Mouse (Mus musculus) hindbrain, embryonic 11.5 days (tissue): ENCODE measurements around the gene Iqcg. TPM values are rescaled to one million over a fixed set of nuclear protein-coding genes. Genes with fewer than 3 reads are reported as not detected.
A peak's percentile ranks its signal among the peaks of the same experiment; 100 is the strongest.
"Not testable (repeated sequence)": the region's sequence is repeated elsewhere in the genome, so short reads cannot be mapped to it uniquely, and the experiment has no call there.

Experiments used
- ATAC-seq: fragments of 200-750 bp; cut with Nextera tagmentation; 2 replicates; pipeline ENCODE4 v1.8.0; 2017; ENCODE audit warnings: mild to moderate bottlenecking, moderate TSS enrichment, moderate library complexity; ENCODE audit not compliant: low FRiP score
- DNase-seq: peaks from one replicate; pipeline ENCODE4 v3.0.0-alpha.2; 2015; ENCODE audit warnings: low spot score
- H3K27ac ChIP-seq: fragments of 300-500 bp; sonication (generic); 2 replicates; pipeline ENCODE4 v1.5.1; 2014; ENCODE audit warnings: mild to moderate bottlenecking, low read depth, low read length
- H3K27me3 ChIP-seq: fragments of 300-500 bp; sonication (generic); 2 replicates; pipeline ENCODE4 v1.6.1; 2014; ENCODE audit warnings: mild to moderate bottlenecking, low read length, moderate library complexity, mixed read lengths; ENCODE audit not compliant: control insufficient read depth, insufficient read depth
- H3K36me3 ChIP-seq: fragments of 300-500 bp; sonication (generic); 2 replicates; pipeline ENCODE4 v1.6.1; 2014; ENCODE audit warnings: mild to moderate bottlenecking, low read length, moderate library complexity, mixed read lengths; ENCODE audit not compliant: control insufficient read depth, insufficient read depth
- H3K4me1 ChIP-seq: fragments of 300-500 bp; sonication (generic); replicated peaks from 2 replicates; pipeline ENCODE4 v1.6.1; 2014; ENCODE audit warnings: low read length, mixed read lengths; ENCODE audit not compliant: control insufficient read depth, insufficient read depth
- H3K4me2 ChIP-seq: fragments of 300-500 bp; sonication (generic); replicated peaks from 2 replicates; pipeline ENCODE4 v1.6.1; 2014; ENCODE audit warnings: mild to moderate bottlenecking, low read depth, low read length
- H3K4me3 ChIP-seq: fragments of 300-500 bp; sonication (generic); 2 replicates; pipeline ENCODE4 v1.5.1; 2014; ENCODE audit warnings: low read depth, low read length
- H3K9ac ChIP-seq: fragments of 300-500 bp; sonication (generic); 2 replicates; pipeline ENCODE4 v1.6.1; 2014; ENCODE audit warnings: low read depth, low read length
- H3K9me3 ChIP-seq: fragments of 300-500 bp; sonication (generic); 2 replicates; pipeline ENCODE4 v1.6.1; 2016; ENCODE audit warnings: low read length; ENCODE audit not compliant: control insufficient read depth
- WGBS: fragments of 180-500 bp; shearing (Covaris S2); extraction: QIAGEN DNeasy Blood & Tissue Kit; methylation state at CpG from one replicate; pipeline ENCODE4 v1.1.7; 2014; 5-methylcytosine and 5-hydroxymethylcytosine counted together
- polyA plus RNA-seq: library from polyadenylated mRNA; unstranded; fragments of >200 nt; fragmentation: Nextera tagmentation; extraction: Ambion mirVana; gene quantifications from 2 replicates; pipeline ENCODE4 v1.2.1, GENCODE M21; 2014

The Iqcg gene
- polyA plus RNA-seq, 1 experiment from 2014 or later, result 7.7 TPM

DNA sequence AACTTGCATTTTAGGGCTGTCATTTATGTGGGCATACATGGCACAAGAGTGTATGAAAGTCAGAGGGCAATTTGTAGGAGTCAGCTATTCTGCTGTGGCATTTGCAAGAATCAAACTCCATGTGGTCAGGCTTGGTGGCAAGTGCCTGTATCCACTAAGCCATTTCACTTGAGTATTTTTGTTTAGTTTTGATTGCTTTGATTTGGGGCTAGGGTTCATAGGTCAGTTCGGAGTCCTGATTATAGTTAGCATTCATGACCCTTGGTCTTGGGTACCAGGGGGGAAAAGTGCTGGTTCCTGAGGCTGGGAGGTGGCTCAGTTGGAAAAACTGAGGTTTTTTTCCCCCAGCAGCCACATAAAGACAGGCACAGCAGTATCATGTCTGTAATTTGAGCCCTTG is 3.5 kb upstream of the Iqcg start:
- WGBS, result 100% methylated on average over 1 of the region's 1 CpGs

GRCm38 (mm10) chr16:33058656-33059055 is 2.6 kb upstream of the Iqcg start:
- DNase-seq, H3K4me3 ChIP-seq, ATAC-seq, H3K9ac ChIP-seq, H3K27me3 ChIP-seq, H3K4me2 ChIP-seq, H3K27ac ChIP-seq, H3K9me3 ChIP-seq, H3K4me1 ChIP-seq, H3K36me3 ChIP-seq: not testable (repeated sequence)
- 92% methylated on average over 9 of the region's 9 CpGs for WGBS

More for the DNA sequence above, 3.5 kb upstream of the Iqcg start:
- Histone ChIP-seq H3K4me3 (no peak overlapping the region), H3K27ac (no peak overlapping the region), H3K9me3 (no peaks in the 10 kb centered on the region), H3K4me1 (peaks cover 10% of the 10 kb centered on the region), H3K9ac (no peak overlapping the region), H3K36me3 (peaks cover 8% of the 10 kb centered on the region), H3K4me2 (no peak overlapping the region), H3K27me3 (no peaks in the 10 kb centered on the region)
- no peak for ATAC-seq
- no peak for DNase-seq

DNA sequence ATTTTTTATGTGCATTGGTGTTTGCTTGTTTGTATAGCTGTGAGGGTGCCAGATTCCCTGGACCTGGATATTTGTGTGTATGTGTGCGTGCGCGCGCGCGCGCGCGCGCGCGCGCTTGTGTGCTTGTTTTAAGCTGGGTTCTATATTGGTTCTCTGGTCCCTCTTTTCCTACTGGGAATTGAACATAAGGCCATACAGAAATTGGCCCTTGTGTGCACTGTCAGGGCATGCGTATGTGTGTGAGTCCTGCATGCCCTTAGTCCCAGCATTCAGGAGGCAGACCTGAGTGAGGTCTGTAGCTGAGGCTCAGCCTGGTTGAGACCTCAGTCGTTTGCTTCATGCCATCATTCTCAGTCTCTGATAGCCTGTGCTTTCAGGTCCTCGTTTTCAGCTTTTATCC is 2.0 kb upstream of the Iqcg start:
- Histone ChIP-seq H3K9ac (0 out of 2 replicates have a peak overlapping the region, but pooled peaks have one; percentile 25), H3K4me2 (peak overlapping the region; percentile 26), H3K4me3 (peak overlapping the region; percentile 13), H3K9me3 (no peaks in the 10 kb centered on the region), H3K4me1 (peaks cover 4% of the 10 kb centered on the region; the same call in 1 of the 2 replicates), H3K27me3 (no peaks in the 10 kb centered on the region), H3K27ac (no peak overlapping the region), H3K36me3 (peaks cover 8% of the 10 kb centered on the region)
- DNase-seq, result no peak
- 92% methylated on average over 16 of the region's 16 CpGs for WGBS
- no peak for ATAC-seq

GRCm38 (mm10) chr16:33056786-33057185 is 768 bp upstream of the Iqcg start:
- H3K4me2 ChIP-seq, result peak overlapping the region; percentile 63
- no peaks in the 10 kb centered on the region for H3K27me3 ChIP-seq
- peak overlapping the region; percentile 81 for H3K27ac ChIP-seq
- peak overlapping the region; percentile 98 for H3K4me3 ChIP-seq
- H3K4me1 ChIP-seq, result peaks cover 4% of the 10 kb centered on the region; the same call in 1 of the 2 replicates
- DNase-seq (no peak), ATAC-seq (peak; percentile 44; the same call in 1 of the 2 replicates)
- no peaks in the 10 kb centered on the region for H3K9me3 ChIP-seq
- peaks cover 8% of the 10 kb centered on the region for H3K36me3 ChIP-seq
- H3K9ac ChIP-seq, result peak overlapping the region; percentile 98
- WGBS, result under 1% methylated on average over 24 of the region's 24 CpGs

DNA sequence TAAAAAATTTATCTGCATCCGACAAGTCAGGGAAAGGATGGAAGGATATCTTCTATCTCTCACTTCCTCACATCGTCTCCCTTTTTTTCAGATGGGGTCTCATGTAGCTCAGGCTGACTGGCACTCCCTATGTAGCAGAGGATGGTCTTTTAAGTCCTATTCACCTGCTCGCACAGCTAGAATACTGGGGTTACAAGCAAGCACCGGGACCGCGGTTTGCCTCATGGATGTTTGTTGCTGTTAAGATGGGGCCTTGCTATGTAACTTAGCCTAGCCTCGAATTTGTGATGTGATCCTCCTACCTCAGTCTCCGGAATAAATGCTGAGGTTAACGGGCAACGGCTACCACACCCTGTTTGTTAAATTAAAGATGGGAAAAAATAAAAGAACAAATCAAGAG is 363 bp downstream of the Iqcg start:
- ATAC-seq (peak; percentile 53), DNase-seq (no peak)
- Histone ChIP-seq H3K4me1 (peaks cover 4% of the 10 kb centered on the region; the same call in 1 of the 2 replicates), H3K4me3 (peak overlapping the region; percentile 98), H3K27ac (no peak overlapping the region), H3K9me3 (no peaks in the 10 kb centered on the region), H3K36me3 (peaks cover 8% of the 10 kb centered on the region), H3K4me2 (peak overlapping the region; percentile 50), H3K27me3 (no peaks in the 10 kb centered on the region), H3K9ac (peak overlapping the region; percentile 98; the same call in 1 of the 2 replicates)
- 27% methylated on average over 10 of the region's 10 CpGs for WGBS

DNA sequence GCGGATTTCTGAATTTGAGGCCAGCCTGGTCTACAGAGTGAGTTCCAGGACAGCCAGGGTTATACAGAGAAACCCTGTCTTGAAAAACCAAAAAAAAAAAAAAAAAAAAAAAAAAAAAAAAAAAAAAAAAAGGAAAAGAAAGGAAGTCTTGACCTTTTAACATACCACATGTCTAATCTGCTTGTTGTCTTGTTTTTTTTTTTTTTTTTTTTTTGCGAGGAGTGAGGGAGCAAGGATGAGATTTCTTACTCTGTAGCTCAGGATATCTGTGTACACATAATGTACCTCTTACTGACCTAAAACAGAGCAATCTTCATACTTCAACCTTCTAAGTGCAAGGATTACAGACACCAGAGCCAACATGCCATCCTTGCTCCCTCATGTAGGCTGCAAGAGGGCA is 1.1 kb downstream of the Iqcg start:
- not testable (repeated sequence) for H3K27ac ChIP-seq, H3K36me3 ChIP-seq, H3K9ac ChIP-seq, H3K4me2 ChIP-seq, H3K27me3 ChIP-seq, H3K4me1 ChIP-seq, DNase-seq, H3K9me3 ChIP-seq, H3K4me3 ChIP-seq, ATAC-seq
- WGBS, result 77% methylated on average over 2 of the region's 2 CpGs

- 80% methylated on average over 5 of the region's 5 CpGs for WGBS
- no peaks in the 10 kb centered on the region for H3K36me3 ChIP-seq
- no peak overlapping the region for H3K4me2 ChIP-seq
- no peaks in the 10 kb centered on the region for H3K27me3 ChIP-seq
- no peaks in the 10 kb centered on the region for H3K9me3 ChIP-seq
- no peak overlapping the region for H3K9ac ChIP-seq
- DNase-seq, result no peak
- no peak overlapping the region for H3K27ac ChIP-seq
- no peak for ATAC-seq
- no peak overlapping the region for H3K4me3 ChIP-seq
- peaks cover 3% of the 10 kb centered on the region; the same call in 1 of the 2 replicates for H3K4me1 ChIP-seq
These were observed 2.9 kb downstream of the Iqcg start for GRCm38 (mm10) chr16:33053141-33053540.

DNA sequence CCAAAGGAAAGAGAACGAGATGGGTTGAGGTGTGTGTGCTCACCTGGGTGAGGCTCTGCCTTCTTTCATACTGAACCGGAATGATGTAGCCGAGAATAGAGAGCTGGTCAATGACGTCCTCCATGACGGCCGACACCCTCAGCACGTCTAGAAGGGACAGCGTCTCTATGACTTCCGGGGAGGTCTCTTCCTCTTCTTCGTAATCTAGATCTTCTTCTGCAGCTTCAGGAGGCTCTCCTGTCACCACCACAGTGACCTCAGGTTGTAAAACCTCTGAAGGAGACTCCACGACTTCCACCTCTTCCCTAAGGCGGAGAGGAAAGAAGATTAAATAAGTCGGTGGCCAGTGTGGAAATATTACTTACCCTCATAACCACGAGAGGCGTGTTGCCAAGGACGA is 6.2 kb downstream of the Iqcg start:
- no peaks in the 10 kb centered on the region for H3K36me3 ChIP-seq
- no peak overlapping the region for H3K9ac ChIP-seq
- H3K4me3 ChIP-seq, result no peak overlapping the region
- no peak overlapping the region for H3K27ac ChIP-seq
- H3K4me2 ChIP-seq, result no peak overlapping the region
- H3K9me3 ChIP-seq, result no peaks in the 10 kb centered on the region
- H3K4me1 ChIP-seq, result no peaks in the 10 kb centered on the region
- whole genome bisulfite sequencing, result 93% methylated on average over 16 of the region's 16 CpGs
- no peaks in the 10 kb centered on the region for H3K27me3 ChIP-seq
- ATAC-seq, result no peak
- no peak for DNase-seq

GRCm38 (mm10) chr16:33048686-33049085 is 7.3 kb downstream of the Iqcg start:
- H3K36me3 ChIP-seq, result no peaks in the 10 kb centered on the region
- ATAC-seq (no peak), DNase-seq (no peak)
- H3K9me3 ChIP-seq, result no peaks in the 10 kb centered on the region
- H3K4me1 ChIP-seq, result no peaks in the 10 kb centered on the region
- 73% methylated on average over 2 of the region's 2 CpGs for WGBS
- H3K9ac ChIP-seq, result no peak overlapping the region
- H3K27ac ChIP-seq, result no peak overlapping the region
- no peaks in the 10 kb centered on the region for H3K27me3 ChIP-seq
- no peak overlapping the region for H3K4me2 ChIP-seq
- no peak overlapping the region for H3K4me3 ChIP-seq
